Mouse (Mus musculus) heart, adult 2 months (tissue): ENCODE data around the gene Csnka2ip.

ENCODE experiments used
- CTCF ChIP-seq: fragments of 200-600 bp; IDR thresholded peaks from 2 replicates; pipeline ENCODE4 v1.8.1; 2022; ENCODE audit warnings: antibody characterized with exemption, mild to moderate bottlenecking, moderate library complexity
- EP300 ChIP-seq: fragments of 200-500 bp; IDR thresholded peaks from 2 replicates; pipeline ENCODE4 v1.6.1; 2011; ENCODE audit warnings: low read depth, low read length, control low read depth; ENCODE audit not compliant: insufficient read depth

DNA sequence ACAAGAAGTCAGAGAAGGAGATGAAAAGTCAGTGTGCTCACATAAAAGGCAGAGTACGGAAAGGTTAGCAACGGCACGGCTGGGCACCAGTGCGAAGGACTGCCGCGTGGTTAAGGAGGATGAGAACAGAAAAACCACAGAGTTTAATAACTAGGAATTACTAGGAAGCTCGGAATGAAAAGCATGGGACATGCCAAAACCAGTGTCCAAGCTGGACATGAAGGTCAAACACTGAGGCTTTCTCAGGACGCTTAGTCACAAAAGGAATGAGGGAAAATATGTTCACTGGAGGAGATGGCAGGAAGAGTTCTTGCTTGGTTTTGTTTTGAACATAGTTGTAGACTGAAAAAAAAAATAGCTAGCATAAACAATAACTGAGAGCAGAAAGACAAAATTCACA is 32.7 kb downstream of the Csnka2ip start:
- TF ChIP-seq CTCF, result no peak
- no peak for TF ChIP-seq EP300
